Mouse (Mus musculus) heart, postnatal 0 days (tissue): ENCODE measurements around the gene Cpt1c. TPM values are rescaled to one million over a fixed set of nuclear protein-coding genes. Genes with fewer than 3 reads are reported as not detected.
"Not testable (repeated sequence)": the region's sequence is repeated elsewhere in the genome, so short reads cannot be mapped to it uniquely, and the experiment has no call there.

Experiments used
- ATAC-seq: fragments of 200-750 bp; cut with Nextera tagmentation; 2 replicates; pipeline ENCODE4 v1.8.0; 2017; ENCODE audit warnings: low read depth, moderate number of reproducible peaks, moderate library complexity; ENCODE audit not compliant: insufficient read depth
- DNase-seq: peaks from one replicate; pipeline ENCODE4 v3.0.0-alpha.2; 2016; ENCODE audit warnings: low spot score
- H3K27ac ChIP-seq: fragments of 300-500 bp; sonication (generic); 2 replicates; pipeline ENCODE4 v1.5.1; 2014; ENCODE audit warnings: low read depth, mild to moderate bottlenecking
- H3K27me3 ChIP-seq: fragments of 300-500 bp; sonication (generic); 2 replicates; pipeline ENCODE4 v1.6.1; 2014; ENCODE audit warnings: low read length, mixed read lengths; ENCODE audit not compliant: control insufficient read depth, insufficient read depth
- H3K36me3 ChIP-seq: fragments of 300-500 bp; sonication (generic); replicated peaks from 2 replicates; pipeline ENCODE4 v1.6.1; 2014; ENCODE audit warnings: low read length, mixed read lengths; ENCODE audit not compliant: control insufficient read depth, insufficient read depth
- H3K4me1 ChIP-seq: fragments of 300-500 bp; sonication (generic); 2 replicates; pipeline ENCODE4 v1.6.1; 2014; ENCODE audit warnings: antibody characterized with exemption; ENCODE audit not compliant: control insufficient read depth, insufficient read depth
- H3K4me2 ChIP-seq: fragments of 300-500 bp; sonication (generic); 2 replicates; pipeline ENCODE4 v1.6.1; 2014; ENCODE audit warnings: low read depth, mild to moderate bottlenecking, low read length, moderate library complexity
- H3K4me3 ChIP-seq: fragments of 300-500 bp; sonication (generic); 2 replicates; pipeline ENCODE4 v1.5.1; 2014; ENCODE audit warnings: low read depth, low read length
- H3K9ac ChIP-seq: fragments of 300-500 bp; sonication (generic); replicated peaks from 2 replicates; pipeline ENCODE4 v1.6.1; 2014; ENCODE audit warnings: low read depth, low read length, mixed read lengths
- H3K9me3 ChIP-seq: fragments of 300-500 bp; sonication (generic); replicated peaks from 2 replicates; pipeline ENCODE4 v1.6.1; 2016; ENCODE audit warnings: low read length; ENCODE audit not compliant: control insufficient read depth
- CTCF ChIP-seq: IDR thresholded peaks from 2 replicates; pipeline ENCODE4 v1.5.1; 2016; ENCODE audit warnings: antibody characterized with exemption, control low read depth, low read depth
- EP300 ChIP-seq: IDR thresholded peaks from 2 replicates; pipeline ENCODE4 v1.6.1; 2016; ENCODE audit warnings: antibody characterized with exemption, low read depth
- WGBS: fragments of 180-500 bp; shearing (Covaris S2); extraction: QIAGEN DNeasy Blood & Tissue Kit; methylation state at CpG from one replicate; pipeline ENCODE4 v1.1.7; 2014; 5-methylcytosine and 5-hydroxymethylcytosine counted together
- polyA plus RNA-seq: library from polyadenylated mRNA; unstranded; fragments of >200 nt; fragmentation: Nextera tagmentation; extraction: Ambion mirVana; gene quantifications from 2 replicates; pipeline ENCODE4 v1.2.1, GENCODE M21; 2015
- total RNA-seq: library from RNA; depleted of rRNA; stranded (reverse); fragments of >200 nt; gene quantifications from 2 replicates; pipeline ENCODE4 v1.2.3, GENCODE M21; 2014; ENCODE audit warnings: low replicate concordance; rRNA removed

Cpt1c gene
- total RNA-seq (7.5 and 12.7 TPM in 2 replicates), polyA plus RNA-seq (3.4 and 3.9 TPM in 2 replicates)

- WGBS, result 4% methylated on average over 22 of the region's 22 CpGs
- Histone ChIP-seq H3K9me3 (no peaks in the 10 kb centered on the region), H3K4me1 (no peaks in the 10 kb centered on the region), H3K9ac (0 out of 2 replicates have a peak within 1 kb of the TSS, but pooled peaks have one; percentile 3), H3K4me2 (peak within 1 kb of the TSS; percentile 54), H3K4me3 (peak within 1 kb of the TSS; percentile 45), H3K27ac (peak within 1 kb of the TSS; percentile 24), H3K36me3 (peaks cover 39% of the 10 kb centered on the region), H3K27me3 (0 out of 2 replicates have a peak, but pooled peaks cover 3% of the 10 kb centered on the region)
- ATAC-seq (no peak), DNase-seq (peak; percentile 62)
- TF ChIP-seq CTCF (no peak), EP300 (no peak)
These were observed at the start of gene Cpt1c for GRCm38 (mm10) chr7:44974383-44975116. Gene Cpt1c (minus strand): TSS chr7:44974851.

GRCm38 (mm10) chr7:45023711-45024110 lies 49.1 kb upstream of the Cpt1c start:
- 73% methylated on average over 5 of the region's 5 CpGs for WGBS
- H3K4me1 ChIP-seq, DNase-seq, H3K27me3 ChIP-seq, H3K9me3 ChIP-seq, H3K9ac ChIP-seq, H3K4me3 ChIP-seq, H3K4me2 ChIP-seq, H3K27ac ChIP-seq, ATAC-seq: not testable (repeated sequence)
- TF ChIP-seq CTCF, result peak; percentile 42
- H3K36me3 ChIP-seq, result peaks cover 36% of the 10 kb centered on the region

GRCm38 (mm10) chr7:45020225-45020624 lies 45.6 kb upstream of the Cpt1c start:
- no peaks in the 10 kb centered on the region for H3K4me1 ChIP-seq
- no peaks in the 10 kb centered on the region for H3K9me3 ChIP-seq
- DNase-seq (no peak), ATAC-seq (no peak)
- H3K9ac ChIP-seq, result no peak overlapping the region
- TF ChIP-seq EP300 (no peak), CTCF (no peak)
- no peak overlapping the region for H3K4me3 ChIP-seq
- H3K36me3 ChIP-seq, result peaks cover 16% of the 10 kb centered on the region
- no peaks in the 10 kb centered on the region for H3K27me3 ChIP-seq
- WGBS, result 72% methylated on average over 9 of the region's 9 CpGs
- H3K4me2 ChIP-seq, result no peak overlapping the region
- 0 out of 2 replicates have a peak overlapping the region, but pooled peaks have one; percentile 100 for H3K27ac ChIP-seq

- peak overlapping the region; percentile 95 for H3K4me3 ChIP-seq
- DNase-seq (peak; percentile 79), ATAC-seq (no peak)
- H3K9me3 ChIP-seq, result no peaks in the 10 kb centered on the region
- peaks cover 9% of the 10 kb centered on the region for H3K4me1 ChIP-seq
- no peaks in the 10 kb centered on the region for H3K27me3 ChIP-seq
- H3K36me3 ChIP-seq, result peaks cover 16% of the 10 kb centered on the region
- WGBS, result 26% methylated on average over 8 of the region's 8 CpGs
- H3K9ac ChIP-seq, result peak overlapping the region; percentile 84
- TF ChIP-seq EP300 (no peak), CTCF (no peak)
- H3K4me2 ChIP-seq, result peak overlapping the region; percentile 85
- peak overlapping the region; percentile 100 for H3K27ac ChIP-seq
These were observed 44.5 kb upstream of the Cpt1c start for GRCm38 (mm10) chr7:45019031-45019571.

- peaks cover 9% of the 10 kb centered on the region for H3K4me1 ChIP-seq
- peak; percentile 88 for TF ChIP-seq EP300
- TF ChIP-seq CTCF, result no peak
- H3K4me2 ChIP-seq, result peak within 1 kb of the TSS; percentile 85
- H3K36me3 ChIP-seq, result peaks cover 26% of the 10 kb centered on the region
- peak within 1 kb of the TSS; percentile 84 for H3K9ac ChIP-seq
- H3K27ac ChIP-seq, result peak within 1 kb of the TSS; percentile 100
- DNase-seq, result peak; percentile 100
- peak; percentile 86 for ATAC-seq
- peak within 1 kb of the TSS; percentile 95 for H3K4me3 ChIP-seq
- under 1% methylated on average over 36 of the region's 36 CpGs for WGBS
- H3K27me3 ChIP-seq, result no peaks in the 10 kb centered on the region
- H3K9me3 ChIP-seq, result no peaks in the 10 kb centered on the region
These were observed 42.8 kb upstream of the Cpt1c start, which contains the start of gene Rras for GRCm38 (mm10) chr7:45017242-45018061. Gene Rras (plus strand): TSS chr7:45017961.
